Mouse (Mus musculus) granulocyte monocyte progenitor cell, adult 5-6 weeks (primary cell): ENCODE results near the gene Myo1d. TPM values are rescaled to one million over a fixed set of nuclear protein-coding genes. Genes with fewer than 3 reads are reported as not detected.
A peak's percentile ranks its signal among the peaks of the same experiment; 100 is the strongest.

Experiments
- ATAC-seq: replicated peaks from 2 replicates; pipeline ENCODE4 v1.8.0; 2016; ENCODE audit warnings: mild to moderate bottlenecking, moderate TSS enrichment, inconsistent platforms; ENCODE audit not compliant: poor library complexity, severe bottlenecking
- total RNA-seq, 2 experiments: library from RNA; stranded (forward) in 1 of 2; stranded (reverse) in 1 of 2; fragments of 200-712, 200-1000 nt in 1 of 2; fragments of >200 nt in 1 of 2; fragmentation: Nextera tagmentation in 1 of 2; gene quantifications; 2 replicates each; pipeline ENCODE4 v1.2.3; 2014 to 2017

Myo1d gene
- total RNA-seq, 2 experiments from 2014 or later, result 0.46 to 1.7 TPM

DNA sequence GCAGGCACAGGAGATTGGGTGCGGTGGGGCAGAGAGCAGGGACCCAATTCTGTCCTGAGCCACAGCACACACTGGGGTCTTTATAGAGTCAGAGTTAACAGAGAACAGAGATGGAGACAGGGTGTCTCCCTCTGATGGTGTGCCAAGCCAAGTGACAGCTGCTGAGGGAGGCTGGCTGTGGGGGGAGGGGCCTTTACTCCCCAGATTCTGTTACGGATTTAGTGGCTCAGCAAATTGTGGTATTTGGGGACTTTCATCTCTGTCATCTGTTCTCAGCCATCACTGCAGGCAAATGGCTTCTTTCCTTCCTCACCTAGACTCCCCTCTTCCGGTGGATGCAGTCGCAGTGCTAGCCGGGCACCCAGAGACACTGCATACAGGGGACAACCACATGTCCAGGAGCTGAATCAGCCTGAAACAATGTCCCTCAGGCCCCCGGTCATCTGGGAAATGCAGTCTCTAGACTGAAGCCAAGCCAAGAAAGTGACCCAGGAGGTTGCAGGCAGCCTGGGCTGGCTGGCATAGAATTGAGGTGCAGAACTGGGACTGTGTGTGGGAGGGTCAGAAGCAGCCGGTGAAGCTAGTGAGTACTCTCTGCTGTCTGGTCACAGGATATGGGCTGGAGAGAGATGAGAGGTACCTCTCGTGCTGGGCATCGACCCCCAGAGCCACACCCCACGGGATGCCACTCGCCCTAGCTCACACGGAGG lies 290.5 kb downstream of the Myo1d start:
- peak; percentile 8; the same call in 1 of the 2 replicates for ATAC-seq

DNA sequence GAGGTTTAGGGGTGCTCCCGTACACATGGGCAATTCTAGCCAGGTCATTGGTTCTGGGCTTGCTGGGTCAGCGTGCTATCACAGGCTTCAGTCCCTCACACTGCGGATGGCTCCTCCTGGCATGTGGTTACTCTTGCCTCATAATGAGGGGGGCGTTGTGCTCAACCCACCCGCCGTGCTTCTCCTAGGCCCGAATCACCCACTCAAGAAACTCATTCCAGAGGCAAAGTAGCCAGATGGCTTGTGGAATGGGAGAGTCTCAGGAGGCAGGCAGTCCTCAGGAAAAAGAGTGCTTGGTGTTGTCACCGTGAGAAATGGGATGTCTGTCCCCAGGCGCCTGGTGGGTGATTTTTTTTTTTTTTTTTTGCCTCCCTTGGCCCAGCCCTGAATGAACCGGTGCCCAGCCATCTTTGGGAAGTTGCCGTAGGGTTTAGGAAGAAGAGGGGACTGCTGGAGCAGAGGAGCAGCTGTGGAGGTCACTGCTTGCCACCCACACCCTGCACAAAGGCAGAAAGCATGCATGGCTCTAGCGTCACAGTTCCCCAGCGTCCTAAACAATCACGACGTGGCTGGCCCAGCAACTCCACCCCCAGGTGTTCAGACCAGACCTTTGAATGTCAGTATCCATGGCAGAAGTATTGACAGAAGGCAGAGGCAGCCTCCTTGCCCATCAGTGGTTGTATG lies 291.8 kb downstream of the Myo1d start:
- peak; percentile 27; the same call in 1 of the 2 replicates for ATAC-seq

DNA sequence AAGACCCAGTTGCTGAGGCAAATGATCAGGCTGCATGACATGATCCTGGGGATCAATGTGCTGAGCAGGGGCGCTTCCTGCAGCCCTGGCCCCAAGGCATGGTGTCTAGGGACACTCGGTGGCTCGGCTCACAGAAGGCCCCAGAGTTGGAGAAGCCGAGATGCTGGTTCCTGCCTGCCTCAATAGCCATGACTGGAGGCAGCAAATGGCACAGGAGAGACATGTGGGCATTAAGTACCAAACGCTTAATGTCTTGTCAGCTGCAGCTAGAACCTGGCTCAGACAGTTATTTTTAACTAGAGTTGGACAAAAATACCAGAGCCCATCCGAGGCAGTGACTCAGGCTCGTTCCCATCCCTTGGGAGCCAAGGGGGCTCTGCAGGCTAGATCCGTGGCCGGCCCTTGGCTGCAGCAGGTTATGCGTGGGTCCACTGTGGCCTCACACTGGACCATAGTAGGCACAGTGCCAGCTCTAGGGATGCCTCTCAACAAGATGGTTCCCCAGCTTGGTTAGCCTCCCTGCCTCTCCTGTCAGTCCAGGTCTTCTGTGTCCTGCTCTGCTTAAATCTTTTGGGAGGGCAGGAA lies 294.1 kb downstream of the Myo1d start:
- ATAC-seq, result no peak

DNA sequence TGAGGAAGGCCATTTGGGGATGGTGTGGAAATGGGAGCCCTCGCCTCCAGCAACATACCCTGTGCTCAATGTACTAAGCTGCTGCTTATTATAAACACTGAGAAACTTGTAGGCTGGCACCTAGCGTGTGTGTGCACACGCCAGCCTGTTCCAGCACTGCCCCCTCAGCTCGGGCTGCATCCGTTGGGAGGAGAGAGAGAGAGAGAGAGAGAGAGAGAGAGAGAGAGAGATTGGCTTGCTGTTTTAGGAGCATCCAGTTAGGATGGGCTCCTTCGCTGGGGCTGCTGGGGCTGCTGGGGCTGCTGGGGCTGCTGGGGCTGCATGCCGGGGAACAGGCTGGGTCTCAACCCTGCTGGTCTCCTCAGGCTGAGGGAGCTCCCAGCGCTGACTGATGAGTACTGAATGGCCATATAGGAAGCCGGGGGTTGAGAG lies 294.7 kb downstream of the Myo1d start:
- no peak for ATAC-seq

DNA sequence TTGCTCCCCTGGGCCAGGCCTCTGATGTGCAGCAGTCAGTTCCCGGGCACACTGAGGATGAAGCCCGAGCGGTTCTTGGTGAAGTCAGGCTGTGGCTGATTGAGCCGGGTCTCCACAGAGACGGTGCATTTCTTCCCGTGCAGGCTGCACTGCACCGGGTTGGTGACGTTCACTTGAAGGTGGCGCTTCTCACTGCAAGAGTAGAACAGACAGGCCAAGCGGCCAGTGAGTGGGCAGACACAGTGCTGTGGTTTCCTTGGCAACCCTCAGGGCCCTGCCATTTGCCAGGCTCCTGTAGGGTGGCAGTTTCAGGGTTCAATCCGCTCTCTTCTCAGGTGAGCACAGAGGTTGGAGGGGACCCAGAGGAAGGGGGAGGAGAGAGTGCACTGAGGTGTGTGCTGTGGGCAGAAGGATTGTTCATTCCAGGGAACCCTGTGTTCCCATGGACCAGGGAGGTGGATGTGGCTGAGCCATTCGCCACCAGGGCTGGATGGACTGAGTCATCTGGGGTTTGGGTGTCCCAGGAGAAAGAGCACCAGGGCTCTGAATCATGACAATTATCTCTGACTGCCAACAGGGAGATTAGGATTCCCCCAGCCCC lies 295.5 kb downstream of the Myo1d start:
- ATAC-seq, result no peak

DNA sequence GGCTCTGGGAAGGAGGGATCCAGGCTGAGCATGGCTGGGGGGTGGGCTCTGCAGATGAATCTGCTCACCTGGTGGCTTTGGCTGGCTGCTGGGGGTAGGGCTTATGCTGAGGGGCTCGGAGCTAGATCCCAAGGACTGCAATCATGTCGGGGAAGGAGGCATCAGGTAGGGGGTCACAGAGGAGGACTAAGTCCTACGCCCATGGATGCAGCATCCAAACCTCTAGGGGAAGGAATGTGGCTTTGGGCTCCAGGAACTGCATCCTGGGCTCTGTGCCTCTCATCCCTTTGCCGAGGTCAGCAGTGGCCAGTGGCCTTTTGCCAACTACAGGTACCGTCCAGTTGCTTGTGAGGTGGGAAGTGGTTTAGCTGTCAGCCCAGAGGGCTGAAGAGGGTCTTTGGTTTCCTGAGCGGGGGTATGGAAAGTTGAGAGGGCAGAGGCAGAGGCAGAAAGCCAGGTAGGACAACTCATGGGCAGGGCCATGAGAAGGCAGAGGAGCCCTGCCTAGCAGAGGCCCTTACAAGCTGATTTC lies 296.2 kb downstream of the Myo1d start:
- no peak for ATAC-seq

DNA sequence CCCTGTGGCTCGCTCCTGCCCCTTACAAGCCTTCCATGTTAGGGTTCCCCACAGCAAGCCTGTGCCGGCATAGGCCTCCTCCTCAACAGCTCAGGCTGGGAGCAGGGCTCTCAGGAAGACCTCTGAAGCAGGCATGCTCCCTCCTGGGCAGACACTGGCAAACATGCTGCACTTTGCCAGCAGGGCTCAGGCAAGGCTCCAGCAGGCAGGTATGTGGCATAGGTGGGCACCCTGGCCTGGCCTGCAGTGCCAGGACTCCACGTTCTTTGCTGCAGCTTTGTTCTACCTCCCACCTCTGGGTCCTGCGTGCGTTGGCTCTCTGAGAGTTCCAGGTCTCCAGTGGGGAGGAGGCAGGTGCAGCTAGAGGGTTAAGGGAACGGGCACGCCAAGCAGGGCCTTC lies 296.9 kb downstream of the Myo1d start:
- no peak for ATAC-seq

DNA sequence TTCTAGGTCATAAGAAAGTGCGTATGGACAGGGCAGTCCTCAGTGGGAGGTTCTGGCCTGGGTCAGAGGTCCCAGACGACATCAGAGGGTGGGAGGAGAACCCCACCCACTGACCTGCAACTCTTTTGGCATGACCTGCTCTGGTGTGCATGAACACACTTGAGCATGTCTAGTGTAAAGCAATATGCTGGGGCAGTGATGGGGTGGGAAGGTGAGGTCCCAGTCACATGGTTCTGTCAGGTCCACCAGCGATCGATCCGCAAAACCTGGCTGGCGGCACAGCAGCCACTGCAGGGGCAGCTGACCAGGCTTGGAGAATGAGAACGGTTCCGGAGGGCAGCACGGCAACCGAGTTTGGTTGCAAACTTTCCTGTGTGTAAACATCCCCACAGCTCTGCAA lies 297.5 kb downstream of the Myo1d start:
- no peak for ATAC-seq

DNA sequence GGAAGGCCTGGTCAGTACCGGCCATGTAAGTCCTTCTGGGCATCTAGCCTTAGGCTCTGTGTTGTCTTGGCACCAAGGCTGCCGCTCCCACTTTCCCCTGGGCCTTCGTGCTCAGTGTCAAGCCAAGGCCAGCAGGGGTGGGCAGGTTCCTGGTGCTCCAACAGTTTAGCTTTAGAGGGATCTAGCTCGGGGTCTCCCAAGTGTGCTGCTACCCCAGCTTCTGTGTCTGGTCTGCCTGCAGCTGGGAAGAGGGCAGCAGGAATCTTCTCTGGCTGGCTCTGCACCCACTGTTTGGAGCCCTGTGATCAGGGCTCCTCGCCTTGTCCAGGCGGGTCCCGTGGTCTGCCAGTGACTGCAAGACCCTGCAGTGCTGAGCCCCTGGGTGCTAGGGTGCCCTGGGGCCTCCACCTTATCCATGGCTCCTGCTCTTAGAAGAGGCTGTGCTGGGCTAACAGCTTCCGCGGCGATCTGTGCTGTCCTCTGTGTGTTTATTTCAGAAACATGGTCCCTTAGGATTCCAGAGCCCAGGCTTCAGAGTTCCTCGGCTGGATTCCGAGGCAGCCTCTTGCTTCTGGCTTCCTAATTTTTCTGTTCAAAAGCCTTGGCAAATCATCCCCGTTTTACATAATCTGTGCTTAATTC lies 298.3 kb downstream of the Myo1d start:
- ATAC-seq, result no peak

DNA sequence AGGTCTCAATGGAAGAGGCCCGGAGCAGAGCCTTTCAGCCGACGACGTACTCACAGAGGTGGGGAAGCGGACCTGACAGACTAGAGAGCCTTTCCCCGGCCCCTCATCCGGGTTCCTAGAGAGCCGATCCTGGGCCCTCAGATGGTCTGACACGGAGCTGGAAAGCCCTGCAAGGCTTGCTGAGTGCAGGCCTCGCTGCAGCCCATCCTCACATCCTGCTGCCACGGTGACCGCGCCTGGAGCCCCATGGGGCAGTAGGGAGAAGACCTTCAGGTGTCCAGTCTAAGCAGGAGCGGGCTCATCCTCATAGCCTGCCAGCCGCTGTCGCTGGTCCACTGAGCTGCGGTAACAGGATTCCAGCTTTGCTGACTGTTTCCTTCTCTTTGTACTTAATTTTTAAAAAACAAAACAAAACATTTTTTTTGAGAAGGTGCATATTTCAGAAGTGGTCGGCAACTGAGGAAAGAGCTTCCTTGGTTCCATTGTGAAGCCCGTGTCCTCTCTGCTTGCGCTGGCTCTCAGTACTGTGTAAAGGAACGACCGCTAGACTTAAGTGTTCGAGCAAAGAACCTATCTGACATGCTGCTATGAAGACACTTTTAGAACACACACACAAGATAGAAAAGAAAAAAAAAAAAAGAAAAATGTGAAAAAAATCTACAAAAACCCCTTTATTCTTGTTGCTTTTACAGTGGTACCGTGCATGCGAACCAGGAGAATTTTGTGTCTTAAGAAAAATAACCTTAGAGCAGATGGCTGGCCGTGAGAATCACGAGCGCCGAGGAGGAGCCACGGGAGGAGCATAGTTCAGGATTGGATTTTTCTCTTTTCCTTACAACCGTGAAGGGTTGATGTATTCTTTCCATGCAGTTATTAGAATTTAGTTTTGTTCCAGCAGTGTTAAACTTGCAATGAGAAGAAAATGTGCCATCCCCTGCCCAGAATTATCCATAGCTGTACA lies 299.6 kb downstream of the Myo1d start:
- no peak for ATAC-seq

DNA sequence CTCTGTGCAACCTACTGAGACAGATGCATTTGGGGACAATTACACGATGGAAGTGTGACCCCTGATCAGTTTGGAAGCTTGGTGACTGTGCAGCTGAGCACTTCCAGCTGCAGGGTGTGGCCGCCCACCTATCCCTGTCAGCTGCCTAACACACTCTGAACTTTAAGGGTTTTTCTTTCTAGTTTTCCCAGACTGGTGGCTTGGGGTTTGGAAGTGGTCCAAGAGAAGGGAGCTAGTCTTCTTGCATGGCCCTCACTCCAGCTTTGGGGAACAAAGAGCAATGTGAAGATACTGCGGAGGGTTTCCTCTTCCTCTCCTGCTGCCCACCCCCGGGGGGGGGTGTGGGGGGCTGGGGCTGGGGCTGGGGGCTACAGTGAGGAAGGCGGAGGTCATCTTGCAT lies 300.4 kb downstream of the Myo1d start:
- ATAC-seq, result no peak

DNA sequence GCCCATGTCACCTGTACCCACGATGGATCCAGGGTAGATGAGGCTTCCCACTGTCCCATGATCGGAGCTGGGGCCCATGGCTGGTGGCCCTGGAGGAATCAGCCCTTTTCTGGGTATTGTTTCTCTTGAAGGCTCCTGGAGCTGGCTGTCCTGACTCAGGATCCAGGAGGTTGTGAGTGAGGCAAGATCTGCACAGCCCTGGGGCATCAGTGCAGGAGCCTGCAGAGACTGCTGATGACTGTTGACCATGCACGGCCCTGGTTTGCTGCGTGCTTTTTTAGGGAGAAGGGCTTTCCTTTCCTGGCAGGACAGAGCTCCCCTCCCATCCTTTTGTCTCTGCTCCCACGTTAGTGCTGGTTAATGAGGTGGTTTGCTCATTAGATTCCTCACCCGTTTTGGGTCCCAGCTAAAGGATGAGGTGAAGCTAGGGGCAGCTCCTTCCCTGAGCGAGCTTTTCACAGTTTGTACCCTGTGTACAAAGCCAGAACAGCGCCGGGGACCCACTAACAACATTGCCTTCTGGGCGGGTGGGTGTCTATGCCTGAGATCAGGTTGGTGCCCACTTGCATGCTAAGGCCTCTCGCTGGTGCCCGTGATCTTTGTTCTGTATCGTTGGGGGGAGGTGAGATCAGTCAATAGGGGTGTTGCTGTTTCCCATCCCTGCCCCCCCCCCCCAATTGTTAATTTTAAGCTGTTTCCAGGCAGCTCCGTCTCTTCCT lies 301.0 kb downstream of the Myo1d start:
- ATAC-seq, result no peak

DNA sequence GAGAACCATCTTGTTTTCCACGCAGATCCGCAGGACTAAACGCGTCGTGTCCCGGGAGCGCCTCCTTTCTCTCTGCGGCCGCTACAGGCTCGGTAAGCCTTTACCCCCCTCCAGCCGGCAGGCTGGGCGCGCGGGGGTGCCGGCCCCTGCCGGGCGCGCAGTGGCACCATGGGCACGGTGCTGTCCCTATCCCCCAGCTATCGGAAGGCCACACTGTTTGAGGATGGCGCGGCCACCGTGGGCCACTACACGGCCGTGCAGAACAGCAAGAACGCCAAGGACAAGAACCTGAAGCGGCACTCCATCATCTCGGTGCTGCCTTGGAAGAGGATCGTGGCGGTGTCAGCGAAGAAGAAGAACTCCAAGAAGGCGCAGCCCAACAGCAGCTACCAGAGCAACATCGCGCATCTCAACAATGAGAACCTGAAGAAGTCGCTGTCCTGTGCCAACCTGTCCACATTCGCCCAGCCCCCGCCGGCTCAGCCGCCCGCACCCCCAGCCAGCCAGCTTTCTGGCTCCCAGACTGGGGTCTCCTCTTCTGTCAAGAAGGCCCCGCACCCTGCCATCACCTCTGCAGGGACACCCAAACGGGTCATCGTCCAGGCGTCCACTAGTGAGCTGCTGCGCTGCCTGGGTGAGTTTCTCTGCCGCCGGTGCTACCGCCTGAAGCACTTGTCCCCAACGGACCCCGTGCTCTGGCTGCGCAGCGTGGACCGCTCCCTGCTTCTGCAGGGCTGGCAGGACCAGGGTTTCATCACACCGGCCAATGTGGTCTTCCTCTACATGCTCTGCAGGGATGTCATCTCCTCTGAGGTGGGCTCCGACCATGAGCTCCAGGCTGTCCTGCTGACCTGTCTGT lies 302.3 kb downstream of the Myo1d start:
- ATAC-seq, result 0 out of 2 replicates have a peak, but pooled peaks have one; percentile 6

DNA sequence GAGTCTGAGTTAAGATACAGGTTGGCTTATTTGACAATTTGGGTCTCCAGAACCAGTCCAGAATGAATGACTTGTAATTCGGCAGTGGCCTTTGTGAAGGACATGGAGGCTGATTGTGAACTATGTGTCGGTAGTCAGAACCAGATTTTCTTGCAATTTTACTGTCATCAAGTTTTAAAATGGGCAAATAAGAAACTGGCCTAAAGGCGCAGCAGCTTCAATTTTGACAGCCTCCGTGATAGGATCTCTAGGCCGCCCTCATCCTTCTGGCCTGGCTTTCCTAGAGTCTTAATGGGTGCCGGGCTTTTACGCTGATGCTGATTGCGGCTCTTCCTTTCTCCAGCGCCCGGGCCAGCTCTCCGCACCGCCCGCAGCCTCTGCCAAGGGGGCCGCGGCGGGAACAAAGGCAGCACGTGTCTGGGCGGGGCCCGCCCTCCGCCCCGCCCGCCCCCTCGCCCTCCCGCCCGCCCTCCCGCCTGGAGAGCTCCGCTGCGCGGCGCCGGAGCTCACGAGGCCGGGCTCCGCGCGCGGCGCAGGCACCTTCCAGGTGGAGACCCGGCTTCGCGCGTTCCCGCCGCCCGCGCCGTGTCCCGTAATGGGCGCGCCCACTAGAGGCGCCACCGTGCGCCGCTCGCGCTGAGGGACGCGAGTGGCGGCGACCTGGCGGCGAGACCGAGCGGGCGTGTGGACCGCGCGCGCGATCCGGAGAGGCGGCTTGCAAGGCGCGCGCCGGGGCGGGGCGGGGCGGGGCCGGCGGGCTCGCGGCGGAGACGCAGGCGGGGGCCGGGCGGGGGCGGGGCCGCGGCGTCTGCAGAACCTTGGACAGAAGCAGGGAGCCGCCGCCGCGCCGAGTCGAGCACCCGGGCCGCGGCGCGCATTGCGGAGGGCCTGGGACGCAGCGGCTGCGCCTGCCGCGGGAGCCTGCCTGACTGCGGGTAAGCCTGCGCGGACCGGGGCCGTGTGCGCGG lies 303.3 kb downstream of the Myo1d start, which contains the start of gene Cdk5r1:
Gene Cdk5r1 (plus strand): TSS at position 802 of the 968 bp plus-strand sequence.
- ATAC-seq, result peak; percentile 67

DNA sequence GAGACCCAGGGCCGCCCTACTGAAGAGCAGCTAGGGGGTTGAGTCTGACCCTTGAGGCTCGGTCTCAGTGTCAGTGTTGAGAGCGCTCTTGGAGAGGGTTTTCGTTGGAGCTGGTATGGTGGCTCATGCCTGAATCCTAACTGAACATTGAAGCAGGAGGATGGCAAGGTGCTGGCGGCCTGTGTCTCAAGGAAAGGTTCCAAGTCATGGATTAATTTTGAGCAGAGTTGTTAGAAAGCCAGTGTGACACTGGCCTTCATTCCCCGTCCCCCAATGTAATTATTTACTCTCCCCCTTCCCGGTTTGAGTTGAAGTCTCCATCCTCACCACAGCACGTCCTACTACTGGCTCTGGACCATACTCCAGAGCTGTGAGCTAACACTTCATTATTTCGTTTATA lies 304.3 kb downstream of the Myo1d start:
- no peak for ATAC-seq

DNA sequence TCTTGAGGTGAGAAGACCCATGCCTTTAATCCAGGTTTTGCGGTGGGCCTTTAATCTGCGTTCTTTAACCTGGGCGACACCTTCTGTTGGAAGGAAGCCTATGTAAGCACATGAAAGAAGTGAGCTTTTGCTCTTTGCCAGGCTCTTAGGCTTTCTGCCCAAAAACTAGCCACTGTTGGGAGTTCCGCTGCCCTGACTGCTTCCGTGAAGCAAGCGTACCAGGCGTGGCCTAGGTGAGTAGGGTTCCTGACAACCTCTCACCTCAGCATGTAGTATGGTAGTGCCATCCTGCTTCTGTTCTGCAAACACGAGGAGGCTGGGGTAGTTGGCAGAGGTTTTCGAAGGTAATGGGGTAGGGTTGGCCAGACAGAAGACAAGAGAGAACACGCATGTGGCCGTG lies 305.0 kb downstream of the Myo1d start:
- no peak for ATAC-seq
